Mouse (Mus musculus) brain, embryonic 14.5 days (tissue): ENCODE results near the gene Glyr1.

Experiments
- CTCF ChIP-seq: fragments of 200-500 bp; IDR thresholded peaks from 2 replicates; pipeline ENCODE4 v1.5.1; 2012; ENCODE audit warnings: inconsistent platforms, mild to moderate bottlenecking, moderate library complexity, borderline replicate concordance; ENCODE audit not compliant: insufficient read depth, insufficient read length; ENCODE audit errors: extremely low read depth
- POLR2A ChIP-seq: fragments of 200-500 bp; IDR thresholded peaks from 2 replicates; pipeline ENCODE4 v1.6.1; 2012; ENCODE audit warnings: mild to moderate bottlenecking, inconsistent platforms, borderline replicate concordance; ENCODE audit not compliant: poor library complexity, insufficient read depth, insufficient read length, severe bottlenecking; ENCODE audit errors: extremely low read depth

DNA sequence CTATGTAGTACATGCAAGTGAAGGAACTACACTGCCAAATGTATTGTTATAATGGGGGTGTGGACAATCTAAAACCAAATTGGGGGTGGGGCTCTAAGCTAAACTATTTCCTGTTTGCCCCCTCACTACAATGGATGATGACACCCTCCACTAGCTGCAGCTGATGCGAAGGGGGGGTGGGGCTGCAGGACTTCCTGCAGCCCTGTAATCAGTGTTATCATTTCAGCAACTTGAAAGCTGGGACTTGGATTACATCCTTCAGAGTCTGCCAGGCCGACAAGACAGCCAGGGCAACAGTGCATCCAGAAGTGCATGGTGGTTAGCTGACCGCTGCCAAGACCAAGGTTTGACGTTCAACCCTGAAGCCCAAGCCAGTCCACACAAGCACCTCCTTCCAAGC lies 78.0 kb downstream of the Glyr1 start:
- no peak for TF ChIP-seq CTCF
- no peak for TF ChIP-seq POLR2A
